Mouse (Mus musculus) kidney, postnatal 0 days (tissue): ENCODE results near the gene Gm42906. TPM values are rescaled to one million over a fixed set of nuclear protein-coding genes. Genes with fewer than 3 reads are reported as not detected.

Experiments used
- ATAC-seq: fragments of 200-750 bp; cut with Nextera tagmentation; replicated peaks from 2 replicates; pipeline ENCODE4 v1.8.0; 2017; ENCODE audit warnings: low read depth, moderate number of reproducible peaks, moderate TSS enrichment, moderate library complexity; ENCODE audit not compliant: low FRiP score
- DNase-seq: peaks from one replicate; pipeline ENCODE4 v3.0.0-alpha.2; 2016; ENCODE audit warnings: low spot score
- H3K27ac ChIP-seq: fragments of 300-500 bp; sonication (generic); 2 replicates; pipeline ENCODE4 v1.5.1; 2014; ENCODE audit warnings: mild to moderate bottlenecking
- H3K27me3 ChIP-seq: fragments of 300-500 bp; sonication (generic); 2 replicates; pipeline ENCODE4 v1.6.1; 2014; ENCODE audit warnings: low read length, mixed read lengths; ENCODE audit not compliant: insufficient read depth
- H3K36me3 ChIP-seq: fragments of 300-500 bp; sonication (generic); 2 replicates; pipeline ENCODE4 v1.6.1; 2014; ENCODE audit warnings: low read length, mixed read lengths; ENCODE audit not compliant: insufficient read depth
- H3K4me1 ChIP-seq: fragments of 300-500 bp; sonication (generic); replicated peaks from 2 replicates; pipeline ENCODE4 v1.6.1; 2014; ENCODE audit warnings: antibody characterized with exemption, low read length, mixed read lengths; ENCODE audit not compliant: insufficient read depth
- H3K4me2 ChIP-seq: fragments of 300-500 bp; sonication (generic); 2 replicates; pipeline ENCODE4 v1.6.1; 2014; ENCODE audit warnings: mild to moderate bottlenecking, low read length, moderate library complexity, mixed read lengths
- H3K4me3 ChIP-seq: fragments of 300-500 bp; sonication (generic); replicated peaks from 2 replicates; pipeline ENCODE4 v1.5.1; 2014; ENCODE audit warnings: low read depth, low read length
- H3K9ac ChIP-seq: fragments of 300-500 bp; sonication (generic); 2 replicates; pipeline ENCODE4 v1.6.1; 2014; ENCODE audit warnings: low read depth, low read length
- H3K9me3 ChIP-seq: fragments of 300-500 bp; sonication (generic); replicated peaks from 2 replicates; pipeline ENCODE4 v1.6.1; 2016; ENCODE audit warnings: low read length, inconsistent platforms, mixed read lengths
- CTCF ChIP-seq: IDR thresholded peaks from 2 replicates; pipeline ENCODE4 v1.5.1; 2016; ENCODE audit warnings: antibody characterized with exemption, low read depth, mild to moderate bottlenecking, moderate library complexity
- WGBS: fragments of 180-500 bp; shearing (Covaris S2); extraction: QIAGEN DNeasy Blood & Tissue Kit; methylation state at CpG from one replicate; pipeline ENCODE4 v1.1.7; 2014; 5-methylcytosine and 5-hydroxymethylcytosine counted together
- polyA plus RNA-seq: library from polyadenylated mRNA; unstranded; fragments of >200 nt; fragmentation: Nextera tagmentation; extraction: Ambion mirVana; gene quantifications from 2 replicates; pipeline ENCODE4 v1.2.1, GENCODE M21; 2015

The Gm42906 gene
- polyA plus RNA-seq, 1 experiment from 2014 or later = not detected

- Histone ChIP-seq H3K9me3 (no peaks in the 10 kb centered on the region), H3K9ac (no peak overlapping the region), H3K27ac (no peak overlapping the region), H3K27me3 (no peaks in the 10 kb centered on the region), H3K4me1 (no peaks in the 10 kb centered on the region), H3K4me3 (no peak overlapping the region), H3K36me3 (no peaks in the 10 kb centered on the region), H3K4me2 (no peak overlapping the region)
- TF ChIP-seq CTCF = no peak
- ATAC-seq (no peak), DNase-seq (no peak)
- 87% methylated on average over 4 of the region's 4 CpGs for WGBS
Measured at GRCm38 (mm10) chr5:151080276-151080675, 347.7 kb downstream of the Gm42906 start.

- ATAC-seq (no peak), DNase-seq (no peak)
- H3K9ac ChIP-seq = no peak overlapping the region
- H3K4me3 ChIP-seq = no peak overlapping the region
- H3K9me3 ChIP-seq = no peaks in the 10 kb centered on the region
- H3K4me2 ChIP-seq = no peak overlapping the region
- no peak for TF ChIP-seq CTCF
- no peaks in the 10 kb centered on the region for H3K27me3 ChIP-seq
- H3K4me1 ChIP-seq = no peaks in the 10 kb centered on the region
- H3K36me3 ChIP-seq = 0 out of 2 replicates have a peak, but pooled peaks cover 2% of the 10 kb centered on the region
- no peak overlapping the region for H3K27ac ChIP-seq
- 94% methylated on average over 2 of the region's 2 CpGs for WGBS
Measured at GRCm38 (mm10) chr5:151077953-151078352, 350.0 kb downstream of the Gm42906 start.

GRCm38 (mm10) chr5:151076917-151077316 lies 351.0 kb downstream of the Gm42906 start:
- DNase-seq (no peak), ATAC-seq (no peak)
- Histone ChIP-seq H3K27ac (no peak overlapping the region), H3K9ac (no peak overlapping the region), H3K27me3 (no peaks in the 10 kb centered on the region), H3K9me3 (no peaks in the 10 kb centered on the region), H3K4me3 (no peak overlapping the region), H3K4me2 (no peak overlapping the region), H3K36me3 (0 out of 2 replicates have a peak, but pooled peaks cover 3% of the 10 kb centered on the region), H3K4me1 (no peaks in the 10 kb centered on the region)
- TF ChIP-seq CTCF = no peak
- WGBS = 68% methylated on average over 3 of the region's 3 CpGs

DNA sequence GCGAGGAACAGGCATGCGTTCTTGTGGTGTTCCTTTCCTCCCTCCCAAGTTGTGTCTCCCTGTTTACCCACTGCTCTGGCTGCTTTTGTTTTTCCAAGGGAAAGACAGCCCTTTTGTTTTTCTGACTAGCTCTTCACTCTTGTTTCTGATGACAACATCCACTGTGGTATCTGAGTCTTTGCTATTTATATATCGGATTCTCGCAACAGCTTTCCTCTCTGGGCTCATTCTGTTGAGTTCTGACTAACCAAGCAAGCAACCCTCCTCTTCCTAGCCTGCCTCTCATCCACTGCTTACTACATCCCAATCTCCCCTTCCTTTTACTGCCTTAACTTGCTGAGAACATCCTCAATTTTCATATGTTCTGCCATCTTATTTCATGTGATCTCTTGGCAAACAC lies 353.7 kb downstream of the Gm42906 start:
- 0 out of 2 replicates have a peak, but pooled peaks cover 3% of the 10 kb centered on the region for H3K36me3 ChIP-seq
- ATAC-seq (no peak), DNase-seq (no peak)
- TF ChIP-seq CTCF = no peak
- H3K4me2 ChIP-seq = no peak overlapping the region
- WGBS = 70% methylated on average over 4 of the region's 4 CpGs
- no peaks in the 10 kb centered on the region for H3K9me3 ChIP-seq
- no peak overlapping the region for H3K4me3 ChIP-seq
- H3K27me3 ChIP-seq = no peaks in the 10 kb centered on the region
- no peak overlapping the region for H3K27ac ChIP-seq
- no peaks in the 10 kb centered on the region for H3K4me1 ChIP-seq
- no peak overlapping the region for H3K9ac ChIP-seq

GRCm38 (mm10) chr5:151071430-151071829 lies 356.5 kb downstream of the Gm42906 start:
- Histone ChIP-seq H3K4me2 (no peak overlapping the region), H3K4me3 (no peak overlapping the region), H3K9me3 (no peaks in the 10 kb centered on the region), H3K4me1 (no peaks in the 10 kb centered on the region), H3K36me3 (0 out of 2 replicates have a peak, but pooled peaks cover 3% of the 10 kb centered on the region), H3K9ac (no peak overlapping the region), H3K27ac (no peak overlapping the region), H3K27me3 (no peaks in the 10 kb centered on the region)
- DNase-seq (no peak), ATAC-seq (no peak)
- WGBS = 62% methylated on average over 6 of the region's 6 CpGs
- TF ChIP-seq CTCF = no peak

DNA sequence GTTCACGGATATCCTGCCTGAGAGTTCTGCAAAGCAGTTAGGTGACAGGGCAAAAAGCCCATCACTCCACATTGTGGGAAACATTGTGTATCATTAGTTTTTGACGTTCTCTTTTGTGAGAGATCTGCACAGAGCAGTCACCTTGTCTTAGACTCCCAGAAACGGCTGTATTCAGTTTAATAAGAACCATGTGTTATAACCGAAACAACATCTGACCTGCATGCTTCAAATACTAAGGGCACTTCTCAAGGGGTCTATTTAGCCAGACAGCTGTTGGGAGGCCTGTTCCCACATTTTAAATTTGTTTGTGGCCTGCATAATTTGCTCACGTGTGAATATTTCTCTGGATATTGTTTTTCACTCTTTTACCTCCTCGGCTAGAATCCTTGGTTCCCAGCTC lies 357.1 kb downstream of the Gm42906 start:
- DNase-seq = no peak
- Histone ChIP-seq H3K4me3 (no peak overlapping the region), H3K27me3 (no peaks in the 10 kb centered on the region), H3K9me3 (no peaks in the 10 kb centered on the region), H3K27ac (no peak overlapping the region), H3K36me3 (0 out of 2 replicates have a peak, but pooled peaks cover 3% of the 10 kb centered on the region), H3K9ac (no peak overlapping the region), H3K4me1 (no peaks in the 10 kb centered on the region), H3K4me2 (no peak overlapping the region)
- TF ChIP-seq CTCF = no peak
- WGBS = 74% methylated on average over 6 of the region's 6 CpGs
- ATAC-seq = no peak

DNA sequence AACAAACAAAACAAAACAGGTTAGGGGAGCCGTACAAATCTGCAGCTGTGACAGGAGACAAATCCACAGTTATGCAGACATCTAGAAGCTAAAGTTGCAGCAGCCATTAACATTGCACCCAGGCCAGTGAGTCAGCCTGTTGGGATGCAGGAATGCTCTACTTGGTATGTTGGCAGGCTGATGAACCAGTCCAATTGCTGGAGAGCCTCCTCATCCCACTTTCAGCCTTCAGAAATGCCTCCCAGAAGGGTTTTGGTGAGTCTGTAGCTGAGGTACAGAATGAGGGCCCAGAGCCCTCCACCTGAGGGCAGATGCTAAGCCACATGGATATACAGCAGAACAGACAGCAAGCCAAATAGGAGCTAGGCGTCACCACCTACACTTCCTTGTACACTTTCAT lies 358.4 kb downstream of the Gm42906 start:
- no peak overlapping the region for H3K27ac ChIP-seq
- DNase-seq (no peak), ATAC-seq (no peak)
- H3K4me3 ChIP-seq = no peak overlapping the region
- no peak overlapping the region for H3K4me2 ChIP-seq
- H3K36me3 ChIP-seq = 0 out of 2 replicates have a peak, but pooled peaks cover 3% of the 10 kb centered on the region
- H3K9me3 ChIP-seq = no peaks in the 10 kb centered on the region
- TF ChIP-seq CTCF = no peak
- H3K4me1 ChIP-seq = no peaks in the 10 kb centered on the region
- no peak overlapping the region for H3K9ac ChIP-seq
- 76% methylated on average over 2 of the region's 2 CpGs for WGBS
- no peaks in the 10 kb centered on the region for H3K27me3 ChIP-seq
